Mouse (Mus musculus) testis, adult 2 months (tissue): ENCODE measurements around the gene Hist1h2be.

ENCODE experiments used
- CTCF ChIP-seq: fragments of 200-500 bp; IDR thresholded peaks from 2 replicates; pipeline ENCODE4 v1.5.1; 2012; ENCODE audit warnings: low read depth, mild to moderate bottlenecking, inconsistent platforms, low read length, moderate library complexity; ENCODE audit not compliant: control insufficient read depth, insufficient read depth, insufficient replicate concordance
- POLR2A ChIP-seq: fragments of 200-500 bp; IDR thresholded peaks from 2 replicates; pipeline ENCODE4 v1.6.1; 2012; ENCODE audit warnings: low read depth, mild to moderate bottlenecking, inconsistent platforms, low read length, moderate library complexity; ENCODE audit not compliant: control insufficient read depth

GRCm38 (mm10) chr13:23576906-23577639 is 43.9 kb downstream of the Hist1h2be start:
- TF ChIP-seq CTCF (no peak), POLR2A (no peak)
